Mouse (Mus musculus): ENCODE data around the gene Mdm1. TPM values are rescaled to one million over a fixed set of nuclear protein-coding genes. Genes with fewer than 3 reads are reported as not detected.

Mdm1 gene
- polyA plus RNA-seq, 1 experiment from 2014 or later: 17.9 TPM

DNA sequence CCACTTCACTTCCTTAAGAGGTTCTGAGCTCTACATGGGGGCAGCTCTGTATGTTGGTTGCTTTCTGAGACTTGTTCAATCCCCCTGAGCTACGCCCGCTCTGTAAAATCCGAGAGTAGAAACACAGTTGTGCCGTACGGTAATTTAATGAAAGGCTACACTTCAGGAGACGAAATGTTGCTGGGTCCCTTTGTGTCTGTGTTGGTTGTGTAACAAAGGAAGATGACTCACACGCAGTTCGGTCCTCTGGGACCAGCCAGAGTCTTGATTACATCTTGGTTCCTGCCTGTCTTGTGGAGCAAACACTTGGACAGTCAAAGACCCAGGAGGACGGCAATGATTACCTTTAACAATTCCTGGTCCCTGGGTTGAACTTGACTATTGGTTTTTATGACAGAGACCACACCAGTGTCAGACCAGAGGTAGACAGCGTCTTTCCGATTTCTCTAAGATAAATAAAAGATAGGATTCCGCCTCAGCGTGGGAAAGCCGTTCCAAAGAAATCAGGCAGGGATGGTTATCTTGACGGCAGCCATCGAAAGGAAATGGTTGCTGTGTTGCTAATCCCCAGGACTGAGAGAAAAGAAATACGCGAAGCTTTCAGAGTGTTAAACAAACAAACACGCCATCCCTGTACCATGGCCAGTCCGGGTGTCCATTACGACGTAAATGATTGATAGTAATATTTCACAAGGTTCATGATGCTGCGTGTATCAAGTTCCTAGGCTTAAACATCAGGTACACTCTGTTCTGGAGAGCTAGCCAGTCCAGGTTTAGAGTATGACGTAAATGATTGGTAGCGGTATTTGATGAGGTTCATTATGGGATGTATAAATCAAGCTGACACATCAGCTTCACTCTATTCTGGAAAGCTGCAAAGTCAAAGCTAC, 20.3 kb upstream of the Mdm1 start:
- Histone ChIP-seq H3K9ac (ENCODE audit: low read length) (no peak overlapping the region), H3K27ac (ENCODE audit: low read length) (no peak overlapping the region), H3K36me3 (ENCODE audit: control insufficient read depth, insufficient read depth, low read length) (no peaks in the 10 kb centered on the region), H3K4me3 (replicated peaks; ENCODE audit: low read length) (no peak overlapping the region), H3K27me3 (ENCODE audit: control insufficient read depth, insufficient read depth, low read length) (no peaks in the 10 kb centered on the region), H3K9me3 (replicated peaks; ENCODE audit: control insufficient read depth, low read length) (no peaks in the 10 kb centered on the region), H3K4me2 (ENCODE audit: low read depth, low read length) (peak overlapping the region; percentile 30; the same call in 1 of the 2 replicates), H3K4me1 (ENCODE audit: control insufficient read depth, insufficient read depth, low read length) (no peaks in the 10 kb centered on the region)
- ATAC-seq (ENCODE audit: insufficient read depth, low FRiP score): no peak
- WGBS: 40% methylated on average over 25 of the region's 25 CpGs

GRCm38 (mm10) chr10:118121937-118122285, 19.7 kb upstream of the Mdm1 start:
- ATAC-seq (ENCODE audit: insufficient read depth, low FRiP score): peak; percentile 29; the same call in 1 of the 2 replicates
- H3K4me1 ChIP-seq (ENCODE audit: control insufficient read depth, insufficient read depth, low read length): no peaks in the 10 kb centered on the region
- no peaks in the 10 kb centered on the region for H3K27me3 ChIP-seq (ENCODE audit: control insufficient read depth, insufficient read depth, low read length)
- 32% methylated on average over 13 of the region's 13 CpGs for WGBS
- H3K9me3 ChIP-seq (replicated peaks; ENCODE audit: control insufficient read depth, low read length): no peaks in the 10 kb centered on the region
- no peak overlapping the region for H3K9ac ChIP-seq (ENCODE audit: low read length)
- no peak overlapping the region for H3K4me3 ChIP-seq (replicated peaks; ENCODE audit: low read length)
- peak overlapping the region; percentile 30; the same call in 1 of the 2 replicates for H3K4me2 ChIP-seq (ENCODE audit: low read depth, low read length)
- H3K27ac ChIP-seq (ENCODE audit: low read length): no peak overlapping the region
- H3K36me3 ChIP-seq (ENCODE audit: control insufficient read depth, insufficient read depth, low read length): no peaks in the 10 kb centered on the region

GRCm38 (mm10) chr10:118122441-118123162, 19.0 kb upstream of the Mdm1 start:
- H3K4me1 ChIP-seq (ENCODE audit: control insufficient read depth, insufficient read depth, low read length): no peaks in the 10 kb centered on the region
- 87% methylated on average over 11 of the region's 11 CpGs for WGBS
- no peak for ATAC-seq (ENCODE audit: insufficient read depth, low FRiP score)
- H3K4me3 ChIP-seq (replicated peaks; ENCODE audit: low read length): no peak overlapping the region
- no peaks in the 10 kb centered on the region for H3K27me3 ChIP-seq (ENCODE audit: control insufficient read depth, insufficient read depth, low read length)
- no peaks in the 10 kb centered on the region for H3K9me3 ChIP-seq (replicated peaks; ENCODE audit: control insufficient read depth, low read length)
- no peak overlapping the region for H3K9ac ChIP-seq (ENCODE audit: low read length)
- no peak overlapping the region for H3K27ac ChIP-seq (ENCODE audit: low read length)
- no peaks in the 10 kb centered on the region for H3K36me3 ChIP-seq (ENCODE audit: control insufficient read depth, insufficient read depth, low read length)
- H3K4me2 ChIP-seq (ENCODE audit: low read depth, low read length): no peak overlapping the region

GRCm38 (mm10) chr10:118125236-118125635, 16.4 kb upstream of the Mdm1 start:
- H3K4me3 ChIP-seq (replicated peaks; ENCODE audit: low read length): no peak overlapping the region
- no peaks in the 10 kb centered on the region for H3K4me1 ChIP-seq (ENCODE audit: control insufficient read depth, insufficient read depth, low read length)
- H3K27me3 ChIP-seq (ENCODE audit: control insufficient read depth, insufficient read depth, low read length): no peaks in the 10 kb centered on the region
- no peaks in the 10 kb centered on the region for H3K36me3 ChIP-seq (ENCODE audit: control insufficient read depth, insufficient read depth, low read length)
- no peak for ATAC-seq (ENCODE audit: insufficient read depth, low FRiP score)
- no peak overlapping the region for H3K4me2 ChIP-seq (ENCODE audit: low read depth, low read length)
- no peak overlapping the region for H3K27ac ChIP-seq (ENCODE audit: low read length)
- WGBS: 92% methylated on average over 7 of the region's 7 CpGs
- no peak overlapping the region for H3K9ac ChIP-seq (ENCODE audit: low read length)
- no peaks in the 10 kb centered on the region for H3K9me3 ChIP-seq (replicated peaks; ENCODE audit: control insufficient read depth, low read length)

DNA sequence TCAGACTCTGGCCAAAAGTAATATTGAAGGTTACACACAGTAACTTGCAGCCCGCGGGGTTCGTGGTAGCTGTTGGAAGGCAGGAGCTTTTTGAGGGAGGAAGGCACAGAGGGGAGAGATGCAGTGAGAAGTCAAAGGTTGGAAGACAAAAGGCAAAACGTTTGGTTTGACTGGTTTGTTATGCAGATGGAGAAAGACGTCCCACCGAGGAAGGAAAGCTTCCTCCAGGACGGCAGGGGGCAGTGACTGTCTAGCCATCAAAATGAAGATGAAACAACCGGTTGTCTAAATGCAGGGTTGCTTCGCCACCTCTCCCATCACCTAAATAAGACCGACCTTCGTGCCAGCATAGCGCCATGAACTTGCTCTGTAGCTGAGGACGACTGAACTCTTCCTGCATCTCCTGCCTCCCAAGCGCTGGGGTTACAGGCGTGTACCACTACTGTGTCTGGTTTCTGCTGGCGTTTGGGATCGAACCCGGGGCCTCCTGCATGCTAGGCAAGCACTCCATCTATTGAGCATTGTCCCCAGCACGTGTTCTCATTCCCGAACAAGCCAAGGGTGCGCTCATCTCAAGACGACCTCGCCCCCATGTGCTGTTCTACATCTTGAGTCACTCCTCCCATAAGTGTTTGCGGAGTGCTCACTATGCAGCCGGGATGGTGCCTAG, 15.7 kb upstream of the Mdm1 start:
- Histone ChIP-seq H3K4me2 (ENCODE audit: low read depth, low read length) (no peak overlapping the region), H3K9ac (ENCODE audit: low read length) (no peak overlapping the region), H3K4me3 (replicated peaks; ENCODE audit: low read length) (no peak overlapping the region), H3K4me1 (ENCODE audit: control insufficient read depth, insufficient read depth, low read length) (no peaks in the 10 kb centered on the region), H3K9me3 (replicated peaks; ENCODE audit: control insufficient read depth, low read length) (no peaks in the 10 kb centered on the region), H3K27ac (ENCODE audit: low read length) (no peak overlapping the region), H3K27me3 (ENCODE audit: control insufficient read depth, insufficient read depth, low read length) (no peaks in the 10 kb centered on the region), H3K36me3 (ENCODE audit: control insufficient read depth, insufficient read depth, low read length) (no peaks in the 10 kb centered on the region)
- no peak for ATAC-seq (ENCODE audit: insufficient read depth, low FRiP score)
- WGBS: 79% methylated on average over 25 of the region's 25 CpGs

- 57% methylated on average over 20 of the region's 20 CpGs for WGBS
- Histone ChIP-seq H3K36me3 (ENCODE audit: control insufficient read depth, insufficient read depth, low read length) (no peaks in the 10 kb centered on the region), H3K9me3 (replicated peaks; ENCODE audit: control insufficient read depth, low read length) (no peaks in the 10 kb centered on the region), H3K4me1 (ENCODE audit: control insufficient read depth, insufficient read depth, low read length) (no peaks in the 10 kb centered on the region), H3K9ac (ENCODE audit: low read length) (no peak overlapping the region), H3K4me3 (replicated peaks; ENCODE audit: low read length) (no peak overlapping the region), H3K27me3 (ENCODE audit: control insufficient read depth, insufficient read depth, low read length) (no peaks in the 10 kb centered on the region), H3K27ac (ENCODE audit: low read length) (no peak overlapping the region), H3K4me2 (ENCODE audit: low read depth, low read length) (no peak overlapping the region)
- ATAC-seq (ENCODE audit: insufficient read depth, low FRiP score): no peak
Measured at GRCm38 (mm10) chr10:118129001-118129682, 12.5 kb upstream of the Mdm1 start.

DNA sequence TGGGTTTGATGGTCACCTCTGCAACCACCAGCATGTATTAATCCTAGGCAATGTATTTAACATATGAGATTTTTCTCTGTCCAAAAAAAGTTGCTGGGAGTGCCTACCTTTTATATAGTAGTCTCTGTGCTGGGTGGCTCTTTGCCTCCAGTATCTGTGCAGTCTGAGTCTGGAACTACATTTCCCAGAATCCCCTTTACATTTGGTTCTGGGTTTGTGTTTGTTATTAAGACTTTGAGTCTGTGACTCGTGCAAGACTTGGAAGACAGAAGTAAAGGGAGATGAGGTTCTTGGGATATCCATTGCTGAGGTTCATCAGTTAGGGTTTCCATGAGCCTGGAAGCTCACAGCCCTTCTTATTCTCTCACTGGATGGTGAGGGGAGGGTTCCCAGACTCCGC, 11.6 kb upstream of the Mdm1 start:
- Histone ChIP-seq H3K9me3 (replicated peaks; ENCODE audit: control insufficient read depth, low read length) (no peaks in the 10 kb centered on the region), H3K27me3 (ENCODE audit: control insufficient read depth, insufficient read depth, low read length) (no peaks in the 10 kb centered on the region), H3K4me1 (ENCODE audit: control insufficient read depth, insufficient read depth, low read length) (no peaks in the 10 kb centered on the region), H3K4me2 (ENCODE audit: low read depth, low read length) (no peak overlapping the region), H3K27ac (ENCODE audit: low read length) (no peak overlapping the region), H3K36me3 (ENCODE audit: control insufficient read depth, insufficient read depth, low read length) (no peaks in the 10 kb centered on the region), H3K9ac (ENCODE audit: low read length) (no peak overlapping the region), H3K4me3 (replicated peaks; ENCODE audit: low read length) (no peak overlapping the region)
- ATAC-seq (ENCODE audit: insufficient read depth, low FRiP score): no peak
- WGBS: 46% methylated on average over 2 of the region's 2 CpGs

DNA sequence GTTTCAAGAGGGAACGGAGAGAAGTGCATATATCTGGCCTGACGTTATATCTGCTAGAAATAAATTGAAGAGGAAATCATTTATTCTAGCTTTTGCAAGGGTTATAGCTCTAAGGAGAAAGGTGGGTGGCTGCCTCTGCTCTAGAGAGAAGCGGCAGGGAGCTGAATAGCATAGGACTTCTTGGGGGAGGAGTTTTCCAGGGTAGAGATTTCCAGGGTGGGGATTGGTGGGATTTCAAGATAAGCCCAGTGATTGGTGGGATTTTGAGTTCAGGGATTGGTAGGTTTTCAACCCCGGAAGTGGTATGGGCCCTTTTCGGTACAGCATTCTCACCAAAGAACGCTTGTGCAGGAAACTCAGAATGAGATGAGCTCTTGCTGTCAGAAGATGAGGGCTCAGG, 8.6 kb upstream of the Mdm1 start:
- H3K4me1 ChIP-seq (ENCODE audit: control insufficient read depth, insufficient read depth, low read length): no peaks in the 10 kb centered on the region
- no peak for ATAC-seq (ENCODE audit: insufficient read depth, low FRiP score)
- H3K27ac ChIP-seq (ENCODE audit: low read length): no peak overlapping the region
- WGBS: 64% methylated on average over 6 of the region's 6 CpGs
- H3K36me3 ChIP-seq (ENCODE audit: control insufficient read depth, insufficient read depth, low read length): no peaks in the 10 kb centered on the region
- H3K27me3 ChIP-seq (ENCODE audit: control insufficient read depth, insufficient read depth, low read length): no peaks in the 10 kb centered on the region
- H3K4me2 ChIP-seq (ENCODE audit: low read depth, low read length): no peak overlapping the region
- H3K9ac ChIP-seq (ENCODE audit: low read length): no peak overlapping the region
- H3K4me3 ChIP-seq (replicated peaks; ENCODE audit: low read length): no peak overlapping the region
- H3K9me3 ChIP-seq (replicated peaks; ENCODE audit: control insufficient read depth, low read length): no peaks in the 10 kb centered on the region
